ENCODE assay signal across 14 mouse cellular contexts in genomic region chr12:72361701-72362354, GRCm38 (mm10). TPM values are rescaled to one million over a fixed set of nuclear protein-coding genes. Genes with fewer than 3 reads are reported as not detected.
A peak's percentile ranks its signal among the peaks of the same experiment; 100 is the strongest.
DNase-seq lines count a peak whose midpoint lies in the region.
"Had no signal": no experiment of that assay in that cellular context is flagged by ENCODE, and none has a peak within 500 bp of the region (broad histone marks: within the 10 kb centered on the region; RNA-seq: fewer than 3 reads in every experiment).

No protein-coding gene starts in this region.

- DNase-seq in heart, embryonic 10.5 days (ENCODE audit: low spot score), result no peak
- no peak for DNase-seq in heart, adult 8-10 months (ENCODE audit: low spot score)
- DNase-seq in B cell, adult 2 months, result peak; percentile 53 to 56
- peak; percentile 47 for DNase-seq in induced T-regulatory cell, adult 2 months (ENCODE audit: low read depth)
- DNase-seq in spleen, adult 12 weeks (ENCODE audit: low spot score), result peak; percentile 6
- DNase-seq in limb, embryonic 10.5 days (ENCODE audit: low spot score), result no peak
- no peak for DNase-seq in layer of hippocampus, postnatal 10 days (ENCODE audit: low spot score in 2 of 2)
- no peak for DNase-seq in urinary bladder, adult 2 months (ENCODE audit: low spot score)
- DNase-seq: embryo, embryonic 11 days; gastrocnemius, postnatal 14 days; heart, postnatal 14 days; kidney, postnatal 10 days had no signal

- 53% methylated on average over 9 of the region's 9 CpGs for WGBS in heart, embryonic 10.5 days
- 64% methylated on average over 9 of the region's 9 CpGs for WGBS in limb, embryonic 10.5 days

- H3K36me3 ChIP-seq in heart, embryonic 10.5 days, result no peaks in the 10 kb centered on the region
- no peaks in the 10 kb centered on the region for H3K36me3 ChIP-seq in limb, embryonic 10.5 days
- H3K36me3 ChIP-seq: lung, embryonic 15.5 days had no signal

- H3K27ac ChIP-seq in heart, embryonic 10.5 days, result 0 out of 2 replicates have a peak overlapping the region, but pooled peaks have one; percentile 6
- H3K27ac ChIP-seq in limb, embryonic 10.5 days, result no peak overlapping the region
- H3K27ac ChIP-seq: left cerebral cortex, adult 2 months; lung, embryonic 15.5 days had no signal

- peaks cover 15% of the 10 kb centered on the region; the same call in 1 of the 2 replicates for H3K27me3 ChIP-seq in heart, embryonic 10.5 days (ENCODE audit: insufficient read depth, poor library complexity, severe bottlenecking)
- H3K27me3 ChIP-seq in limb, embryonic 10.5 days (ENCODE audit: low read depth, poor library complexity, severe bottlenecking), result no peaks in the 10 kb centered on the region
- H3K27me3 ChIP-seq: lung, embryonic 15.5 days had no signal

- peaks cover 23% of the 10 kb centered on the region for H3K4me1 ChIP-seq in heart, embryonic 10.5 days
- peaks cover 8% of the 10 kb centered on the region; the same call in 1 of the 2 replicates for H3K4me1 ChIP-seq in limb, embryonic 10.5 days

- H3K4me3 ChIP-seq in heart, embryonic 10.5 days, result no peak overlapping the region
- H3K4me3 ChIP-seq in limb, embryonic 10.5 days, result no peak overlapping the region
- H3K4me3 ChIP-seq: left cerebral cortex, adult 2 months; lung, embryonic 15.5 days had no signal

- H3K9me3 ChIP-seq in heart, embryonic 10.5 days, result no peaks in the 10 kb centered on the region
- no peaks in the 10 kb centered on the region for H3K9me3 ChIP-seq in limb, embryonic 10.5 days (replicated peaks)
- H3K9me3 ChIP-seq: lung, embryonic 15.5 days had no signal

RNA-seq across cellular contexts. Expression of gene Rtn1, which starts 47.0 kb away (rescaled TPM):
- 13.8 and 15.2 TPM in 2 replicates for polyA plus RNA-seq in heart, embryonic 10.5 days (2016; fragmentation: Nextera tagmentation; extraction: Ambion mirVana)
- 1 to 10 TPM; 3.3 to 7.0 (median 5.0) TPM for total RNA-seq in heart, adult 8-10 months (2022)
- polyA plus RNA-seq in limb, embryonic 10.5 days (2016; fragmentation: Nextera tagmentation; extraction: Ambion mirVana), result 8.3 and 11.4 TPM in 2 replicates
- total RNA-seq in layer of hippocampus, postnatal 10 days (2021), result 1,000 to 10,000 TPM; 1,519 to 1,613 TPM
- 2.8 and 2.9 TPM in 2 replicates for polyA plus RNA-seq in urinary bladder, adult 2 months (2012; rRNA removed)

Comparison
In these comparisons a context has a peak if more than half of its experiments do, and no peak if none do; other contexts are left out.
1. DNase-seq: peak in B cell, adult 2 months (2 of 2), induced T-regulatory cell, adult 2 months (single experiment) and spleen, adult 12 weeks (single experiment); none in heart, embryonic 10.5 days (single experiment), heart, adult 8-10 months (single experiment), limb, embryonic 10.5 days (single experiment), layer of hippocampus, postnatal 10 days (0 of 2) and urinary bladder, adult 2 months (single experiment).